Mouse (Mus musculus) heart, embryonic 11.5 days (tissue): ENCODE results near the gene Fat1. TPM values are rescaled to one million over a fixed set of nuclear protein-coding genes. Genes with fewer than 3 reads are reported as not detected.
A peak's percentile ranks its signal among the peaks of the same experiment; 100 is the strongest.

Experiments
- ATAC-seq: fragments of 200-750 bp; cut with Nextera tagmentation; replicated peaks from 2 replicates; pipeline ENCODE4 v1.8.0; 2017; ENCODE audit warnings: moderate library complexity; ENCODE audit not compliant: insufficient number of reproducible peaks, low FRiP score, low TSS enrichment
- H3K27ac ChIP-seq: fragments of 300-500 bp; sonication (generic); 2 replicates; pipeline ENCODE4 v1.5.1; 2014; ENCODE audit warnings: mild to moderate bottlenecking, low read depth, low read length
- H3K27me3 ChIP-seq: fragments of 300-500 bp; sonication (generic); 2 replicates; pipeline ENCODE4 v1.6.1; 2014; ENCODE audit warnings: mild to moderate bottlenecking, low read length, mixed read lengths; ENCODE audit not compliant: control insufficient read depth, insufficient read depth
- H3K36me3 ChIP-seq: fragments of 300-500 bp; sonication (generic); 2 replicates; pipeline ENCODE4 v1.6.1; 2014; ENCODE audit warnings: mild to moderate bottlenecking, low read length, moderate library complexity, mixed read lengths; ENCODE audit not compliant: control insufficient read depth, insufficient read depth
- H3K4me1 ChIP-seq: fragments of 300-500 bp; sonication (generic); 2 replicates; pipeline ENCODE4 v1.6.1; 2014; ENCODE audit warnings: low read length; ENCODE audit not compliant: control insufficient read depth, insufficient read depth
- H3K4me2 ChIP-seq: fragments of 300-500 bp; sonication (generic); 2 replicates; pipeline ENCODE4 v1.6.1; 2014; ENCODE audit warnings: mild to moderate bottlenecking, moderate library complexity
- H3K4me3 ChIP-seq: fragments of 300-500 bp; sonication (generic); 2 replicates; pipeline ENCODE4 v1.5.1; 2014; ENCODE audit warnings: low read depth, low read length
- H3K9ac ChIP-seq: fragments of 300-500 bp; sonication (generic); 2 replicates; pipeline ENCODE4 v1.6.1; 2014; ENCODE audit warnings: mild to moderate bottlenecking, low read depth, low read length, moderate library complexity
- H3K9me3 ChIP-seq: fragments of 300-500 bp; sonication (generic); replicated peaks from 2 replicates; pipeline ENCODE4 v1.6.1; 2016; ENCODE audit warnings: low read length; ENCODE audit not compliant: control insufficient read depth
- WGBS: fragments of 180-500 bp; shearing (Covaris S2); extraction: QIAGEN DNeasy Blood & Tissue Kit; methylation state at CpG from one replicate; pipeline ENCODE4 v1.1.7; 2014; ENCODE audit not compliant: insufficient replicate concordance; 5-methylcytosine and 5-hydroxymethylcytosine counted together
- polyA plus RNA-seq: library from polyadenylated mRNA; unstranded; fragments of >200 nt; fragmentation: Nextera tagmentation; extraction: Ambion mirVana; gene quantifications from 2 replicates; pipeline ENCODE4 v1.2.1, GENCODE M21; 2014

Gene Fat1
- polyA plus RNA-seq, result 20.2 and 23.7 TPM in 2 replicates

GRCm38 (mm10) chr8:44934850-44935497 is at the start of gene Fat1:
Fat1 (plus strand) TSS chr8:44935447.
- peak within 1 kb of the TSS; percentile 84 for H3K9ac ChIP-seq
- peaks cover 4% of the 10 kb centered on the region for H3K4me1 ChIP-seq
- no peaks in the 10 kb centered on the region for H3K36me3 ChIP-seq
- H3K27ac ChIP-seq, result peak within 1 kb of the TSS; percentile 90
- peak within 1 kb of the TSS; percentile 72 for H3K4me3 ChIP-seq
- ATAC-seq, result peak; percentile 66
- WGBS, result under 1% methylated on average over 42 of the region's 49 CpGs
- H3K27me3 ChIP-seq, result no peaks in the 10 kb centered on the region
- H3K4me2 ChIP-seq, result peak within 1 kb of the TSS; percentile 83
- no peaks in the 10 kb centered on the region for H3K9me3 ChIP-seq

- H3K9me3 ChIP-seq, result no peaks in the 10 kb centered on the region
- ATAC-seq, result no peak
- H3K36me3 ChIP-seq, result no peaks in the 10 kb centered on the region
- H3K4me1 ChIP-seq, result no peaks in the 10 kb centered on the region
- H3K27ac ChIP-seq, result no peak overlapping the region
- no peak overlapping the region for H3K4me3 ChIP-seq
- no peaks in the 10 kb centered on the region for H3K27me3 ChIP-seq
- WGBS, result 70% methylated on average over 6 of the region's 6 CpGs
- no peak overlapping the region for H3K4me2 ChIP-seq
- H3K9ac ChIP-seq, result no peak overlapping the region
Measured at GRCm38 (mm10) chr8:44894626-44895025, 40.6 kb upstream of the Fat1 start.

GRCm38 (mm10) chr8:44899575-44899991 is 35.7 kb upstream of the Fat1 start:
- no peak overlapping the region for H3K4me2 ChIP-seq
- no peak overlapping the region for H3K9ac ChIP-seq
- no peaks in the 10 kb centered on the region for H3K36me3 ChIP-seq
- no peak overlapping the region for H3K4me3 ChIP-seq
- H3K4me1 ChIP-seq, result no peaks in the 10 kb centered on the region
- no peak for ATAC-seq
- WGBS, result 63% methylated on average over 12 of the region's 12 CpGs
- H3K9me3 ChIP-seq, result no peaks in the 10 kb centered on the region
- no peaks in the 10 kb centered on the region for H3K27me3 ChIP-seq
- no peak overlapping the region for H3K27ac ChIP-seq

- ATAC-seq, result no peak
Measured at GRCm38 (mm10) chr8:44911126-44911903, 23.9 kb upstream of the Fat1 start.

GRCm38 (mm10) chr8:44919487-44920082 is 15.7 kb upstream of the Fat1 start:
- H3K4me1 ChIP-seq, result no peaks in the 10 kb centered on the region
- no peak overlapping the region for H3K4me2 ChIP-seq
- no peak overlapping the region for H3K4me3 ChIP-seq
- ATAC-seq, result no peak
- H3K36me3 ChIP-seq, result no peaks in the 10 kb centered on the region
- H3K27me3 ChIP-seq, result no peaks in the 10 kb centered on the region
- 85% methylated on average over 12 of the region's 12 CpGs for WGBS
- no peak overlapping the region for H3K27ac ChIP-seq
- no peaks in the 10 kb centered on the region for H3K9me3 ChIP-seq
- no peak overlapping the region for H3K9ac ChIP-seq

More at GRCm38 (mm10) chr8:44911126-44911903, 23.9 kb upstream of the Fat1 start:
- H3K27me3 ChIP-seq, result no peaks in the 10 kb centered on the region
- no peak overlapping the region for H3K9ac ChIP-seq
- H3K36me3 ChIP-seq, result no peaks in the 10 kb centered on the region
- no peak overlapping the region for H3K4me3 ChIP-seq
- no peak overlapping the region for H3K27ac ChIP-seq
- no peaks in the 10 kb centered on the region for H3K4me1 ChIP-seq
- 77% methylated on average over 12 of the region's 12 CpGs for WGBS
- no peak overlapping the region for H3K4me2 ChIP-seq
- no peaks in the 10 kb centered on the region for H3K9me3 ChIP-seq

- H3K36me3 ChIP-seq, result no peaks in the 10 kb centered on the region
- no peaks in the 10 kb centered on the region for H3K27me3 ChIP-seq
- H3K4me1 ChIP-seq, result no peaks in the 10 kb centered on the region
- no peak overlapping the region for H3K27ac ChIP-seq
- ATAC-seq, result no peak
- no peak overlapping the region for H3K4me3 ChIP-seq
- no peak overlapping the region for H3K9ac ChIP-seq
- 81% methylated on average over 7 of the region's 7 CpGs for WGBS
- H3K9me3 ChIP-seq, result no peaks in the 10 kb centered on the region
- no peak overlapping the region for H3K4me2 ChIP-seq
Measured at GRCm38 (mm10) chr8:44920379-44921032, 14.7 kb upstream of the Fat1 start.

GRCm38 (mm10) chr8:44924995-44925394 is 10.3 kb upstream of the Fat1 start:
- no peak overlapping the region for H3K4me3 ChIP-seq
- H3K4me2 ChIP-seq, result no peak overlapping the region
- H3K27me3 ChIP-seq, result no peaks in the 10 kb centered on the region
- no peak for ATAC-seq
- no peak overlapping the region for H3K27ac ChIP-seq
- H3K36me3 ChIP-seq, result no peaks in the 10 kb centered on the region
- H3K9ac ChIP-seq, result no peak overlapping the region
- H3K4me1 ChIP-seq, result no peaks in the 10 kb centered on the region
- no peaks in the 10 kb centered on the region for H3K9me3 ChIP-seq
- 73% methylated on average over 5 of the region's 5 CpGs for whole genome bisulfite sequencing

- Histone ChIP-seq H3K9ac (no peak overlapping the region), H3K4me2 (no peak overlapping the region), H3K4me3 (no peak overlapping the region), H3K36me3 (no peaks in the 10 kb centered on the region), H3K27me3 (no peaks in the 10 kb centered on the region), H3K9me3 (no peaks in the 10 kb centered on the region), H3K4me1 (no peaks in the 10 kb centered on the region; the same call in 1 of the 2 replicates), H3K27ac (no peak overlapping the region)
- no peak for ATAC-seq
- WGBS, result 78% methylated on average over 3 of the region's 3 CpGs
Measured at GRCm38 (mm10) chr8:44930058-44930457, 5.2 kb upstream of the Fat1 start.
